Mouse (Mus musculus) urinary bladder, adult 2 months (tissue): Measurements from ENCODE around the gene Scn3a. TPM values are rescaled to one million over a fixed set of nuclear protein-coding genes. Genes with fewer than 3 reads are reported as not detected.

Source experiments
- DNase-seq: peaks from one replicate; pipeline ENCODE4 v3.0.0; 2022; ENCODE audit warnings: low spot score
- polyA plus RNA-seq: library from polyadenylated mRNA; depleted of rRNA; stranded (reverse); fragments of >200 nt; gene quantifications from 2 replicates; pipeline ENCODE4 v1.2.3, GENCODE M21; 2012; rRNA removed

Gene Scn3a
- 0.21 and 0.22 TPM in 2 replicates for polyA plus RNA-seq

- no peak for DNase-seq
Observed at GRCm38 (mm10) chr2:65566793-65567787, at the start of gene Scn3a. TSS of gene Scn3a (minus strand) at chr2:65567627.

DNA sequence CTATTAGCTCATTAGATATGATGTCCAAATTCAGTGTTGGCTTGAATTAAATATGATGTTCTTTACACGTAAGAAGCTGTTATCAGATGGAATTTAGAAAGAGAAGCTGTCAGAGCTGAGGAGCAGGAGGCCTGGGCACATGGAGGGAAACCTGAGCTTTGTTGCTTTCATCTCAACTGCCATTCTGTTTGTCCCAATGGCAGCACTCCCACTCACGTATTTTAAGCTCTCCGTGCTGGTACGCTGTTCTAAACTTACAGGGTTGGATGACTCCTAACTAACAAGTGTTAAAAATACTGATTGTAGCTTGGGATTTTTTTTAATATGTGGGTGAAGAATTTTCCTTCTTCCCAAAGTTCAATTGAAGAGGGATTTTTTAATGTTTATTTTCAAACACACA is 44.5 kb upstream of the Scn3a start:
- no peak for DNase-seq

GRCm38 (mm10) chr2:65607813-65608212 is 40.4 kb upstream of the Scn3a start:
- no peak for DNase-seq

- no peak for DNase-seq
Observed at GRCm38 (mm10) chr2:65587679-65588078, 20.3 kb upstream of the Scn3a start.

GRCm38 (mm10) chr2:65567925-65568324 is 498 bp upstream of the Scn3a start:
- DNase-seq, result no peak

GRCm38 (mm10) chr2:65563898-65564297 is 3.5 kb downstream of the Scn3a start:
- no peak for DNase-seq

DNA sequence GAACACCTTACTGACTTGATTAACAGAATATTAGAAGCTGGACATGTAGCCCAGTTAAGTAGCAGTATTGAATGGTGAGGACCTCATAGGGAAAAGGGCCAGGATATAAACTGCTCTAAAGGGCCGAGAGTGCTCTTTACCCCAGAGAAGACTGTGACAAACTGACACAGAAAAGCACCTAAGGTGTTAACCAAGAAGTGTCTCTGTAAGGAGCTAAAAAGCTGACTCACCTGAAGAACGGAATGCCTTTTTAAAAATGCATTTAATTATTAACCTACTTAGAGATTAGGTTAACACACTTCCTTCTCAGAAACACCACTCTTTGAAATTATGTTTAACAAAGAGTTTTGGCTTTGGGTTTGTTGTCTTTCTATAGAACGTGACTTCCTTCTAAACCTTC is 9.7 kb downstream of the Scn3a start:
- DNase-seq, result no peak

DNA sequence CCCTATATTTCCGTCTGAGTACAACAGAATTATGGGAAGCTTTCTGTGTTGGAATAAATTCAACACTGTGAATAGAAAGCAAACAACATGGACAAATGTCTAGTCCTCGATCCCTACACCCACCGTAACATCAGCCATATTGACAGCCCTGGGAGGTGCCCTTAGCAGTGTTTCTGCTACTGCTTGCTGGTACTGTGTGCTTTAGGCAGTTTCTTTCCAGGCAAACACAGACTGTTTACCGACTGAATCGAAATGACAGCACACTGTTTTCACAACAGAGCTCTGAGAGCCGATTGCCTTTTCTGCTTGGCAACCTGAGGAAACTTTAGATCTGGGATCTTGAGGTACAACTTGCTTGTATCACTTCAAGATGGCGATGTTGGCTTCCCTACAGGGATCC is 12.8 kb downstream of the Scn3a start:
- DNase-seq, result no peak

DNA sequence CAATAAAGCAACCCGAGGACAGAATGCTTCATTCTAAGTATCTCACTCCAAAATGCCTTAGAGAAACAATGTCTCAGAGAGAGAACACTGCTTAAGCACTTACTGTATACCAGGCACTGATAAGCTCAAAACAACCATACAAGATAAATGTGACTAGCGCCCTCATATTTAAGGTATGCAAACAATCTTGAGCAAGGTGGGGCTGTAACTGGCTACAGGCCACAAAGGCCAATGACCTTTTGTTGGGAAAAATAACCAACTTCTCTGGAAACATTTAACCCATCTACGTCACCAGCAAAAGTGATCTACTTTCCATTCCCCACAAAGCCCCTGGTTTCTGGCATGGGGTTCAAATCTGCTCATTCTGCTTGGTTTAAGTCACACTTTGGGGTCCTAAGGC is 14.0 kb downstream of the Scn3a start:
- no peak for DNase-seq

DNA sequence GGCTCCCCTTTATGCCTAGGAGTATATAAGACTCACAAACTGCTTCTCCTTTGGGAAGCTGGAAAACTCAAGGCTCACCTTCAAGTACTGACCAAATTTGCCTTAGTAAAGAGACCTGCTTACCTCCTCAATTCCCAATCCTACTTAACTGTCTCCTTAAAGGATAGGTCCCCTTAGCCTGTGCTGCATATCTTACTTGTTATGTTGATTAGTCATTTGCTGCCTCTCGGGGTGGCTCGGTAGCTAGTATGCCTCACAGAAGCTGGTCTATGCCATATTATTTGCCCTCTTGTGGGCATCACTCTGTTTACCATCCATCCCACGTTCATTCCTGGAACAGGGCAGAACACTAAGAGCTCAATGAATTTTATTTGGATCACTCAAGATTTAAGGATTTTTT is 14.7 kb downstream of the Scn3a start:
- DNase-seq, result no peak

- DNase-seq, result no peak
Observed at GRCm38 (mm10) chr2:65552222-65552621, 15.2 kb downstream of the Scn3a start.

GRCm38 (mm10) chr2:65551736-65552135 is 15.7 kb downstream of the Scn3a start:
- no peak for DNase-seq

DNA sequence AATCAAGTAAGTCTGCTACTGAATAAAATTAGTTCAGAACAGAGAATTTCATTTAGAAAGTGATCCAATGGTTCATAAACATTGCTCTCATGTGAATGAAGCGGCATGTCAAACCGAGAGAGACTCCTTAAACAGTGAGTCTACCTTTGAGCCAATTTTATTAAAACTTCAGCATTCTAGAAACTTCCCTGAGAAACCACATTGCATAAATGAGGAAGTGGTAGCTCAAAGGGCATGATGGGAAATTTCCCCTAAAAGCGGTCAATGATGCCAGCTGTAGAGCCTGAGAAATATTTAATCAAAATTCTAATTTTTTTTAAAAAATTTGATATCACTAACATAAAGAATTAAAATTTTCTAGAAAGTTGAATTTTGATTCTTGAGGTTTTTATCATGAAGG is 16.9 kb downstream of the Scn3a start:
- no peak for DNase-seq

DNA sequence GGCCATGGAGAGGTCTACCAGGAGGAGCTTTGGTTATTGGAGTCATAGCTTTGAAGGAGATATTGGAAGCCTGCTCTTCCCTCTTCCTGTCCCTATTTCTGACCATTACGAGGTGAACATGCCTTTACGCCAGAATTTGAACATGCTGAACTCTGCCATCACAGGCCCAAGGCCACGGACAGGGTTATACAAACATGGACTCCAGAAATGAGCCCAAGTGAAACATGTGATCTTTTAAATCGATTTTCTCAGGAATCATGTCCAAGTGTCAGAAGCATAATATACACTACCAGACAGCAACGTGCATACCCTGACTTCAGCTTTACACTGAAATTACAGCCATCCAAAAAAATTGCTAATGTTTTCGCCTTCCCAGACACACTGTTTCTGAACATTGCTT is 18.8 kb downstream of the Scn3a start:
- DNase-seq, result no peak

DNA sequence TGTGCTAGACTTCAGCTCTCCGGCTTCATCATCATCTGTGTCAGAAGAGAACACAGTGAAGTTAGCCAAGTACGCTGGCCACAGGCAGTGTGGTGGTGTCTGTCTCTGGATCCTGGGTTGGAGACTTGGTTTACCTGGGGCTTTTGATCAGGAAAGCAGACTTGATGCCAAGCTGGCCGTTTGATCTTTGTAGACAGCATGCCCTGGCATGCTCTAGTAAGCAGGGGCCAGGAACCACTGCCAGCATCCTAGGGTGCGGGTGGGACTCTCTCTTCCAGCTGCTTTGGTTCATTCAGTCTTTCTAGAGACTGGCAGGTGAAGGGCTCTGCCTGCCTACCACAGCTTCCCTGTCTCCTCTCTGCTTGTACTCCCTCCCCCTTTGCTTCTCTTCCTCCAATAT is 20.1 kb downstream of the Scn3a start:
- no peak for DNase-seq

GRCm38 (mm10) chr2:65542906-65543592 is 24.4 kb downstream of the Scn3a start:
- no peak for DNase-seq

DNA sequence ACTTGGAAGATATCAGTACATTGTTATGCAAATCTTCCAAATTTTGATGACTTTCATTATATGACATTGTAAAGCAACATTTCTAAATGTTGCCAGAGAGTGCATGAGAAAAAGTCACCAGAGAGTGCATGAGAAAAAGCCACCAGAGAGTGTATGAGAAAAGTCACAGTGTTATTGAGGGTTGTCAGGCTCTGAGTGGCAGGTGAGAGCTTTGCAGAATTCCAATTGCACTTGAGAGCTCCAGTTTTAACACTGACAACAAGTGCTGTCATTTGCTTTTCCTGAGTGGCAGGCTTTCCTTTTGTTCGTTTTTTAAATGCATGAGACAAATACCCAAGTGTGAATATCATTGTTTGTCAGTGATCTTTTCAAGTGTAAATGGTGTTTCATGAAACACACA is 25.6 kb downstream of the Scn3a start:
- no peak for DNase-seq

- no peak for DNase-seq
Observed at GRCm38 (mm10) chr2:65538436-65538835, 29.0 kb downstream of the Scn3a start.

DNA sequence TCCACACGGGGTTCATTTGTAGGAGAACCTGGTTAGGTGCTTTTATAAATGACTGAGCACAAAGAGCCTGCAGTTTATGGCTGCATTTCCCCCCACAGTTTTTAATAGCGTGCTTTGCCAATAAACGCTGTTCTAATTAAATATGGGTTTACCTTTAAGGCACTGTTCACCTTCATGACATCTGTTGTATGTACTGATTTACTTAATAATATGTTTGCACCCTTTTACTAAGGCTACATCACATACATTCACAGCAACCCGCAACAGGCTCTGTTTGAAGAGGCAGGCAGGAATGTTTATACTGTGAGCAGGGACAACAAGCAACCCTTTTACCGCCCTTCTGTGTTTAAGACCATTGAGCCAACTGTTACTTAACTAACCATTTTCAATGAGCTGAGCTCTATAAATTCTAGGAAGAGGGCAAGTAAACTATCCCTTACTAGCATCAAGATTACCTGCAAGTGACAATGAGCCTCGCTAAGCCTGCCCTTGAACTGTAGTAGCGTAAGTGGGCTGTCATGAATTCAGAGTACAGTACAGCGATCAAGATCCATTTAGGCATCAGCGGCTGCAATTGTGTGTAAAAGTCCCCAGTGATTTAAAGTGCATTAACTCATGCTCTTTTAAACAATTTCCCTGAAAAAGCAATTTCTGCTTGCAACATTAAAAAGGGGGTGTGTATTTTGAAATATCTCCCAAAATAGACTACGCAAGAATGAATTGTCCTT is 35.1 kb downstream of the Scn3a start:
- no peak for DNase-seq

DNA sequence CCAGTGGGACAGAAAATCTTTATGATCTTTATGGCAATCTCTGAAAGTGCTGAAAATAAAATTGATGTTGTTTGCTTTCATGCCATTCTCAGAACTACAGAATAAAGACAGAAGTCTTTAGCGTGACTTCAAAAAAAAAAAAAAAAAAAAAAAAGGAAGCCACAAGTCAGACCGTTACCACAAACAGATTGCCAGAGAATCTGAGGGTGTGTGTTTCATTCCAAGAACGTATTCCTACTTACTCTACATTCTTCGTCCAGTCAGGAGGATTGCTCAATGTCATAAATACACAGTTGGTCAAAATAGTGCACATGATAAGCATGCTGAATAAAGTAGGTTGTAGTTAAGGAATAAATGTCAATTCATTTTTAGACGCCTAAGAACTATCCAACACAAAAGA is 38.3 kb downstream of the Scn3a start:
- DNase-seq, result no peak

- no peak for DNase-seq
Observed at GRCm38 (mm10) chr2:65516703-65517102, 50.7 kb downstream of the Scn3a start.

GRCm38 (mm10) chr2:65508217-65508616 is 59.2 kb downstream of the Scn3a start:
- no peak for DNase-seq
